Mouse (Mus musculus) v-Abl transformed pro-B cells (cell line): ENCODE data around the gene Nr3c2.

Source experiments
- in situ Hi-C, 2 experiments: fragments of 400-800 bp; cut with MboI; formaldehyde crosslinking; loops; one replicate each; pipeline ENCODE4 v1.15.1; 2025; ENCODE audit not compliant: unreplicated experiment in 2 of 2

The Nr3c2 gene

DNA sequence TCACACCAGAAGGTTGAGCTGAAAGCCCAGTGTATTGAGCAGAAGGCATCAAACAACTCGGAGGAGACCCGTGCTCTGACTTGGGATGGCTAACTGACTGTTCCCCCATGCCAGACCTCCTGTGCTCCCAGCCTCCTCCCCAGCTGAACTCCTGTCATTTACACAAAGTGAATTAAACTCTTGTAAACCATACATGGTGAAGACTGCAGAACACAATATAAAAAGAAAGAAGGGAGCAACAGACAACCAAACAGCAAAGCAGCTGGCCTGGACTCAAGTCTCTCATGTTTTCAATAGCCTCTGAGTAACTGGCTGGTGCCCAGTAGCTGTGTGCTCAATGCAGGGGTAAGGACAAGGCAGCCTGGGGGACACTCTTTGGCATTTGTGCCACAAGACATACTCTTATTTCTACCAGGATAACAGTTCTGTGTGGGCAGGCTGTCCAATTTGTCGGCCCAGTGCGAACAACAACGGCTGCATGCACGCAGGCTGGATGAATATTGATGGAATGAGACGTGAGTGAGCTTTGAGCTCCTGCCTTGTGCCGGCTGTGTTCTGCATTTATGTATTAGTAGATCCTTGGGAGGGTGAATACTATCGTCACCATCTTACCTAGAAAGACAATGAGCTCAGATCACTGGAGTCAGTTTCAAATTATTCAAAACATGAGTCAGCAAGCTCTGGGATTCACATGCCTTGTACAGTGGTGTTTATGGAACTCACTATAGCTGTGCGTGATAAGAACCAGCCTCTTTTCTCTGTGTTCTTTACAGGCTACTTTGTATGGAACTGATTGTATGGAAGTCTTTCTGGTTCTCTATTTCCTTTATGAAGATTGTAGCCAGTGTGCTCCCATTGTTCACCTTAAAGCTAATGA, 152.4 kb downstream of the Nr3c2 start:
- in situ Hi-C loops = no loop called here

DNA sequence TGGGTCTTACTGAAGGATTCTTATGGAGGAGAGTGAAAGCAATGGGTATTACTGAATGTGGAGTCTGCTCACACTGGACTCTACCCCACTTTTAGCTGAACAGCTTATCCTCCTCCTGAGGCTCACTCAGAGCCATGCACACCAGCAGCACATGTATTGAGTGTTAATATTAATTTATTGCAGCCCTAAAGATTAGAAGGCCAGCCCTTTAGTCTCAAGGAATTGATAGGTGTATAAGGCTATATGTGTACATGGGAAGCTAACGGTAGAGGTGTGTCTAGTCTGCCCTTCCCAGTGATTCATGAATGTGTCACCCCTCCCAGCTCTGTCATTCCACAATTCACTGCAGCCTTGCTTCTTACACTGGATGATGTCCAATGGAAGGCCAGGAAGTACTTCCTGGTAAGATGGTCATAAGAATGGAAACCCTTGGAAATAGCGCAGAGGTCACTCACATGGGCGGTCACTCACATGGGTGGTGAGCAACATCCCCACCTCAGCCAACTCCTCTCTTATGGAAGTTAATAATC, 156.3 kb downstream of the Nr3c2 start:
- in situ Hi-C loops = no loop called here

GRCm38 (mm10) chr8:77056853-77057252, 157.6 kb downstream of the Nr3c2 start:
- in situ Hi-C loops = no loop called here

GRCm38 (mm10) chr8:77082687-77083086, 183.4 kb downstream of the Nr3c2 start:
- in situ Hi-C loops = no loop called here

GRCm38 (mm10) chr8:77086036-77086435, 186.8 kb downstream of the Nr3c2 start:
- in situ Hi-C loops = no loop called here

DNA sequence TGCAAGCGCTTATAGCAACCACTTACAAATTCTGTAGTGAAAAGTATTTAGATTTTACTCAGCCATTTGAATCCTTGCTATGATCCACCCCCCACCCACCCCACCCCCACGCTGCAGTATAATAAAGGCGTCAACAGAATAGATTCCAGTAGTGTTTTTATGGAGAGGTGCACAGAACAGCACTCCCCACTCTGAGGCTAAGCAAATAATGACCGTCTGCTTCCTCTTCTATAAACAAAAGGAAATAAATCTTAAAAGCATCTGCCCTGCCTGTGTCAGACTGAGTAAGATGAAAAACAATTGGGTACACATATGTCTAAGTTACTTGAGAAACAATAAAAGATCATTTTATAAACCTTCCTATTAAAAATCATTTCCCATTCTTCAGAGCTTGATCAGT, 197.5 kb downstream of the Nr3c2 start:
- in situ Hi-C loops = no loop called here

DNA sequence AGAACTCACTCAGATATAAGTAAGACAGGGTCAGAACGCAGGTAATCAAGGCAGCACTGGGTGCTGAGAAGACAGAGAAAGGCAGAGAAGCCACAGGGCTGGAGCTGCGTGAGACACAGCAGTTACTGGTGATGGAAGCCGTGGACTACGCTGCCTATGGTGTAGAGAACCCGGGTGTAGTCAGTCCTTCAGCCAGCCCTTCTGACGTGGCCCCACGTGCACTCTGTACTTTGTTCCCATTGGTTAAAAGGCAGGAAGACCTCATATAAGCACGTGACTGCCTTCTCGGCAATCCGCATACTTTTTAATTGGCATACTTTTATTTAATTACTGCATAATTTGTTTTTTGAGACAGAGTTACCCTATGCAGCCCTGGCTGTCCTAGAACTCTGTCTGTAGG, 198.9 kb downstream of the Nr3c2 start:
- in situ Hi-C loops = no loop called here

DNA sequence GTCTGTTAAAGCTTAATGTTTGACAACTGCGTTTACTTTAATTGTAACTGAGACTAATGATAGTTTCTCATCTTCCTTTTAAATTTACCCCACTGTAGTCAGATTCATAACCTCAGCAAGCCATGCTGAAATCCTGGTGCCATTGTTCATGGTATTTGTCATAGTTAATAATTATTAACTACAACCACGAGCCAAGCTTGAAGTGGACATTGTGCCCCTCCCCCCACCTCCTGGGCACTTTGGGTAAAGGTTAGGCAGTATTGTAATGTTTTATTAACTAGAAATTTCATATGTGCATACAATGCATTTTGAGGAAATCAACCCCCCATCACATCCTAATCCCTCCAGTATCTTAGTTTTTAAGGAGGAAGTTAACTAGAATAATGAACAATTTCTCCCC, 201.1 kb downstream of the Nr3c2 start:
- in situ Hi-C loops = no loop called here

DNA sequence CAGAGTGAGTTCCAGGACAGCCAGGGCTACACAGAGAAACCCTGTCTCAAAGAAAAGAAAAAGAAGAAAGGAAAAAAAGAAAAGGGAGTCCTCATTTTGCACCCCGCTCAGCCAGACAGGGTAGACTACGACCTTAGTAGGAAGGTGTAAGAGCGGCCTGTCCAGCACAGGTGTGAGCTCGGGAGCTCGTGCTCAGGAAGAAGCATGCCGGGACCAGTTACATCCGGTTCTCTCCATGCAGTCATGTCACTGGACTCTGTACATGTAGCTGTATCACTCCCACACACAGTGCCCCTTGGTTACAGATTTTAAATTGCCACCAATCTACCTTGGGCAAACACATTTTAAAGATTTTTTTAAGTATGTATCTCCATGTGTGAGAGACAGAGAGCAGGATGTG, 203.6 kb downstream of the Nr3c2 start:
- in situ Hi-C loops = no loop called here

GRCm38 (mm10) chr8:77112719-77113118, 213.5 kb downstream of the Nr3c2 start:
- in situ Hi-C loops = no loop called here

DNA sequence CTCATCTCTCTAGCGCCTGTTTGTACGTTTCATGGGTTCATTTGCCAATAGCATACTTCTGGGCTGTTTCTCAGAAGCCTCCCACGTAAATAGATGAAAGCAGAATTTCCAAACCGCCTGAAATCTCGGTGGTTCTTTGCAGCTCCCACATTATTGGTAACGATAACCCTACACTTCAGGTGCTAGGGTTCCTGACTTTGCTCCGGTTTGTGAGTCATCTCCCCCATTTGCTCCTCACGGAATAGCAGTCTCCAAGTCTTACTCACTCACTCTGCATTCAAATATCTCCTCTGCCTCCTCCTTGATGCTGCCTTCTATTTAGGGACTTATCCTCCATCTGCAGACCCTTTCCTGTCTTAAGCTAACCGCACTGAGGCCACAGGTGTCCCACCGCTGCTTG, 215.5 kb downstream of the Nr3c2 start:
- in situ Hi-C loops = no loop called here

DNA sequence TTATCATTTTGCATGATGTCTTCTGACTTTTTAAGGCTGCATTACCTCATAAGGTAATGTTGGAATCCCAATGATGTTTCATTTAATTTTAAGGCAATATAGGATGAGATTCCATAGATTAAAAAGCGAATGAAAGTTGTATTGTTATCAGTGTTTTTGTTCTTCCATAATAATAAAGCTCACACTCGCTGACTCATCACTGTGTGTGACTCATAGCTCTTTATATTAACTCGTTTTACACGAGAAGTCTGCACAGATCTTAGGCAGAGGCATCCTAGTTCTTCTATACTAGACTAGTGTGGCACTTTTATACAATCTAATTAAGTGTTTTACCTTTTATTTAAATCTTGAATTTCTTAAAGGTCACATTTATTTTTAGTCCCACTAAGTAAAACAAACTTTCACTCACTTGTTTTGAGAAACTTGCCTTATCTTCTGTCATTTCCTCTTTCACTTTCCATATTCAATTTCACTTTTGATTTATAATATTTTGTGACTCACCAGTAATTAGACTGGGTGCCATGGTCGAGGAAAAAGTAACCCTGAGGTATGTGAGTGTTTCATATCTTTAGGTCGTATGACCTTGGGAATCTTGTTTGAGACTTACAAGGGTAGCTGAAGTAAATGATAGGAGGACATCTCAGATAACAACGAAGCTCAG, 217.3 kb downstream of the Nr3c2 start:
- in situ Hi-C loops = no loop called here

- in situ Hi-C loops = no loop called here
These were observed 221.7 kb downstream of the Nr3c2 start for GRCm38 (mm10) chr8:77120810-77121570.

- in situ Hi-C loops = no loop called here
These were observed 222.3 kb downstream of the Nr3c2 start for GRCm38 (mm10) chr8:77121571-77121890.

GRCm38 (mm10) chr8:77122300-77122699, 223.1 kb downstream of the Nr3c2 start:
- in situ Hi-C loops = no loop called here

GRCm38 (mm10) chr8:77125777-77126176, 226.5 kb downstream of the Nr3c2 start:
- in situ Hi-C loops = no loop called here

DNA sequence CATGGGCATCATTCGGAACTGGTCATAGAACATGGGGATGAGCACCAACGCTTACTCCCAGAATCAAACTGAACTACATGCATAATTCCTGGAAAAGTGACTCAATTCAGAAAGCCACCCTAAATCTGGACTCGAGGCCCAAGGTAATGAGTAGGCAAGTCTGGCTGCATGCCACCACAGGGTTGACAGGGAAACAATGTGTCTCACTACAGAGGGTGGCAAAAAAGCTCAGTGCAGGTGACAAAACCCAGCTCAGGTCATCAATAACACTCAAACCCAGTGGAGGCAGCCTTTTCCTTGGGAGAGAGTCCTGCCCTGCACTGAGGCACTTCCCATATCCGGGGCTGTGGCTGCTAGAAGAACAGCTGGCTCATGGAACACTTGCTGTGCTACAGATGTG, 228.8 kb downstream of the Nr3c2 start:
- in situ Hi-C loops = no loop called here

DNA sequence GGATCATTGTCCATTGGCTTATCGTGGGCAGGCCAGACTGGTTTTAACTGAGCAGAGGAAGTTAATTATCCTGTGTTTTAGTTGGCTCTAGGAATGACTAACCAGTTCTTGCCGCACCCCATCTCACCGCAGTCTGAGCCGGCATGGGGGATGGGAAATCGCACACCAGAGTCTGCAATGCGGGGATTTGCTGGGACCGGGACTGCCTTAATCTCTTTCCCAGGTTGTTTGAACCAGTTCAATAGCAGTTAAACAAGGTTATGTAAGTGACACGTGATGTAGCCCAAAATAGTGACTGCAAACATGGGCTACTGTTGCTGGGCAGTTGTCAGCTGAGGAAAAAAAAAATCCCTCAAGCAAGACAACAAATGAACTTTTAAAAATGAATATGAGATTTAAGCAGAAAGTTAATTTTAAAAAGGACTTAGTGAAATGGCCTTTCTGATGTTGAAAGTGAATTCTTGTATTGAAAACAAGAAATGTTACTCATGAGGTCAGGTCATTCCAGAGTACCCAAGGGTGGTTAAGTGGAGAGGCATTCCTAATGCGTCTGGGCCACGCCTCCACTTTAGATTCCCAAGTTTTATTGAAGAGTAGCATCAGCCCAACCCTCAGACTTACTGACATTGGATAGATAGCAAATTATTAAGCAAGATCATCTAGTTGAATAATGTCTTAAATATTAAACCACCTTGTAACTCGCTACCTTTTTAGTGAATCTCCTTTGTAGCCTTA, 233.8 kb downstream of the Nr3c2 start:
- in situ Hi-C loops = no loop called here

- in situ Hi-C loops = no loop called here
These were observed 234.6 kb downstream of the Nr3c2 start for GRCm38 (mm10) chr8:77133797-77134385.

DNA sequence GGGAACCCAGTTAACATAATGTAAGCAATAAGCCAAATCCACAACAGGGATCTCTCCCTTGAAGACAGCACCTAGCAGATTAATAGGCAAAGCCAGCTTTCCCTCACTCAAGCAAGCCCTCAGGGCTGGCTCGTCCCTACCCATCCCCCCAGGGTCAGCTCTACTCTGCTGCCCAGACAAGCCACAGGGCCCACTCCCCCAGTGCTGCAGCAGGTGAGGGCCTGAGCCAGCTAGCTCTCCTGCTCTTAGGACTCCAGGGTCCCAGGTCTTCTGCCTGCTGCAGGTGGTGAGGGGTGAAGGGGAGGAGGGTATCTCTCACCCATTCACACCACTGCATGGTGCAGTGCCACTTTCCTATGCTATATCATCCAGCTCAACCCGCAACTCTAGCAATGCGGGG, 246.0 kb downstream of the Nr3c2 start:
- in situ Hi-C loops = no loop called here
